Mouse (Mus musculus): Measurements from ENCODE around the gene Fggy. TPM values are rescaled to one million over a fixed set of nuclear protein-coding genes. Genes with fewer than 3 reads are reported as not detected.

Fggy gene
- total RNA-seq, 2 experiments from 2014 or later, result 9.0 to 15.5 TPM

DNA sequence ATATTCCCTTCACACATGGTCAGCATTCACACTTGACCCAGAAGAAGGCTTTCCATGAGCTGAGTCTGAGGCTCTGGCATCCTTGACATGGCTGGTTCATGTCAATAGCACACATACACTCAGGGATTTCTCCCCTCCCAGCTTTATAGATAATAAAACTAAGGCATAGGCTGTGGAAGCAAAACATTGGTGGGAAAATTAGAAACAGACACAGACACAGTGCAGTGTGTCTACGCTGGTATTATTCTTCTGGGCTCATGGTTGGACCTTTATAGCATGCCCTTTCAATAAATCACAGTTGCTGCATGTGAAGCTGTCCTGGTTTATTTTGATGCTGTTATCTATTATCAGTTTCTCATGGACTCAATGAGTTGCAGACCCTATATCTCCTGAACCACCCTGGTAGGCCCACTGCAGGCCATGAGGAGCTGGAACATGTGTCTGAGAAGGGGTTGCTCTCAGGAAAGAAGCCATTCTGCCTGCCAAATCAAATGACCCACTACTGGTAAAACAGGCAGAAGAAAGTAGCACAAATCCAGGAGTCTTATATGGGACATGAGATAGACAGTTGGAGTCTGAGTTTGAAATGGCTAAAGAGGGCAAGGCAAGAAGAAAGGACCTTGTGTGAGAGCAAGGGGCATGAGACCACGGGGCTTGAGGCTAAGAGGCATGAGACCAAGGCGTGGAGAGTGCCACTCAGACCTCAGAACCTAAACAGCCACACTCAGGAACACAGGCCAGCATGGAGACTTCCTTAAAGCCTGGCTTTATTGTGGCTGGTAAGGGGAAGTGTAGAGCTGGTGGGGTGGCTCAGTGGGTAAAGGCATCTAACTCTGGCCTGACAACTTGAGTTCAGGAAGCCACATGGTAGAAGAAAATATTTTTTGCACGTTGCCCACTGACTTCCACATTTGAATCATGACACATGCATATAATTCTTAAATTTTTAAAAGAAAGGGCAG, 327.2 kb downstream of the Fggy start:
- ATAC-seq (replicated peaks; ENCODE audit: poor library complexity, severe bottlenecking), result peak; percentile 83

DNA sequence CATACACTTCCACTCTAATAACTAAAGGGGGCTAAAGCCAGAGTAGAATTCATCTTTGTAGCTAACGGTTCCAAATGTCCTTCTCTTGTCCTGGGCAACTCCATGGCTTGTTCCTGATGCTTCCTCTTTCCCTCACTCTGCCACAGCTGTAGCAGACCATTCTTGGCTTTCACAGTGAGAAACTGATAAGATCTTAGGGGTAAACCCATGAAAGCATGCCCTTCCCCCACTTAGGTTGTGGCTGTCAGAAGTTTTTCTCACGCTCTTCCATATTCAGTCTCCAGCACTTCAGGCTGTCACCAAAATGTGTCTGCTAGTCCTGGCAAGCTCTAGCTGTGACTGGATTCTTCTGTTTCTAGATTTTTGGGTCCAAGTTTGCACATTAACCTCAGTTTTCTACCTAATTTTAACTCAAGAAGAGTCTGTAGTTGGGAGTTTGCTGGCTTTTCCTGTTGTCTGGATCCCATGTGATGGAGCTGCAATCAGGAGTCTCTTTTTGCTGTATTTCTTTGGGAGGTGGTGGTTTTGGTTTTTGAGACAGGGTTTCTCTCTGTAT, 338.0 kb downstream of the Fggy start:
- no peak for ATAC-seq (replicated peaks; ENCODE audit: poor library complexity, severe bottlenecking)

DNA sequence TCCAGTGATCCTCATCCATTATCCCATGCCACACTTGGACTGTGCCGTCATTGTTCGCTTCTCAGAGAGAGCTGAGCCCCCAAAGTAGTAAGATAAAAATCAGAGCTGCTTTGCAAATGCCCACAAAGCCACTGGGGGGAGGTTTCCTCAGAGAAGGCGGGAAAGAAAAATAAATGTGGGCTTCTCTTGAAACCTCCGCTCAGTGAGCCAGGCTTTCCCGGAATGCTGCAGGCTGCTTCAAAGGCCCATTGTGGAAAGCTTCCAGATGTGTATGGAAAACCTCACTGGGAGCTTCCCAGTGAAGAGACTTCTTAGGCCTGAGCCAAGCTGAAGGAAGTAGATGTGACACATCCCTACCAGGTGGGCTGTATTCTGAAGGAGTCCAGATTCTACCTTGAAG, 339.3 kb downstream of the Fggy start:
- no peak for ATAC-seq (replicated peaks; ENCODE audit: poor library complexity, severe bottlenecking)

DNA sequence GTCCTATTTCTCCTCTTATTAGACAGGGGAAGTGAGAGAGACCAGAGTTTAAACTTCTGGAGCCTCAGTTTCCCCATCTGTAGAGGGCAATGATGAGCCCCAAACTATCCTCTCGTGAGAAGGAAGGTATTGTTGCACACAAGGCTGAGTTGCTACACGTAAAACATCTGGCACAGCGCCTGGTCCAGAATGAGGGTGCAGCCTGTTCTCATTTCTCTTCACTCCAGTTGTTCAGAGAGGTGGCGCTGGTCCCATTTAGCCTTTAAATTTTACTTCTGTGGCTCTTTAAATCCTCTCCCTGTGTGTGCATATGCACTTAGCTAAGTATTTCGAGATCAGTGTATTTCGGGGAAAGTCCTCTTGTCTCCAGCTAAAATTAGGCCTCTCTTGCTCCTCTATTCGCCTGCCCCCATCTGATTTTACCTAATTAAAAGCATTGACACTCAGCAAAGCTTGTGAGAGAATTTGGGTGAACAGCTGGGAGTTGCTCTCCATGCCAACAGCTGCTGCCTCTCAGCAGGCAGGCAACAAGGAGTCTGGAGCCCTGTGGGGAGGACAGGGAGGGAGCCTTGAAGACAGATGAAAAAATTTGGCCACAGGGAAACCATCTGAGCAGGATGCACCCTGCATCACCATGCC, 340.0 kb downstream of the Fggy start:
- no peak for ATAC-seq (replicated peaks; ENCODE audit: poor library complexity, severe bottlenecking)

DNA sequence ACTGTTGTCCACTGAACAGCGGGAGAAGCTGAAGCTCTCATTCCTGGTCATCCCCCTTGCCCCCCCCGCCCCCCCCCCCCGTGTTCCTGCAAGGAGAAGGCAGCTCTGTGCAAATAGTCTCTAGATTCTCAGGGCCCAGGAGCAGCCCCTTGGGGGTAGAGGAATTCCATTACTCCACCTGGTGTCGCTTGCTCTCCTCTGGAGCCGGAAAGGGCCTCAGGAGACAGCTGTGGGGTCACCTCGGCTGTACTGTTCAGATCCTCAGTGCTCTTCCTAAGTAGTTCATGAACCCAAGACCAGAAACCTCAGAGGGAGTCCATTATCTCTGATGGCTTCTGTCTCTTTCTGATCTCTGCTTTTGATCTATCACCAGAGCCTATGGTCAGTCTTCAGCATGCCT, 341.4 kb downstream of the Fggy start:
- ATAC-seq (replicated peaks; ENCODE audit: poor library complexity, severe bottlenecking), result no peak

DNA sequence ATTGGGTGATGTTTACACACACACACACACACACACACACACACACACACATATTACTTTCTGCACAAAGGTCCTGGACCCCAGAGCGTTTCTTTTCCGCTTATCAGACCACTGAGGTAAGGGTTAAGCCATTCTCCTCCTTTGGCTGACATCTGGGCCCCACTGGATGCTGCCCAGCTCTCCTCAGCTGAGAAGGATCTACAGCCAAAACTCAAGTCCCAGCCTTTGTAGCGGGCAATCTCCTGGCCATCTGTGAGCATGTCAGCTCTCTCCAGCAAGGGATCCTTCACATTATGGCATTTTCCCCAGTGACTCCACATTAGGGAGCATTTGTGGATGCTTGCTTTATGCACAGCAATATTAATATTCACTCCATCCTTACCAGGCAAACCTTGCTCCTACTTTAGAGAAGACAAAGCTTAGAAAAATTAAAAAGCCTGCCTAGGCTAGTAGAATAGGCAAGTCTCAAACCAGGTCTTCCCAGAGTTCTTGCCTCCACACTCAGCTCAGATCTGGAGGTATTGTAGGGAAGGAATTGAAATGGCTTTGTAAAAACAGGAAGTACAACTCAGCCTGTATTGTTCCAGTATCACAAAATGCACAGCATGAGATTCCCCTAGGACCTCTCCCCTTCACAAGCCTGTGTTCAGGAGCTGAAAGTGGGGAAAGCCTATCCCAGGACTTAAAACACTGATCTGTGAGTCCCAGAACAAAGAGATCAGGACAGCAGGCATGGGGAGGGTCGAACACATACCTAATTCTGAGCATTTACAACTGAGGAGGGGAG, 342.8 kb downstream of the Fggy start:
- peak; percentile 37; the same call in 1 of the 2 replicates for ATAC-seq (replicated peaks; ENCODE audit: poor library complexity, severe bottlenecking)

DNA sequence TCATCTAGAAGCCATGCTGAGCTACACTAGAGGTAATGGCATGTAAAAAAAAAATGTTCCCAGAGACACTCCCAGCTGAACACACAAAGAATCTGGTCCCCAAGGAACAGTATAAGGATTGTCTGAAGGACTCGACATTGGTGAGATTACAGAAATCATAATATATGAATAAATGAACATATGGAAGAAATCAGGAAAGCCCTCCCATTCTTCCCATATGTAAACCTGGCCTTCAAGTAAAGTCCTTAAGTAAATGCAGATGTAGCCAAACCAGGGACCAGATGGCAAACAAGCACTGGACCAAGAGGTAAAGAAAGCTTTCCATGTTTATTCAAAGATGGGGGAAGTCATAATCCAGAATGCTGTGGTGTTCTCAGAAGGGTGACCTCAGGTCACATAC, 343.5 kb downstream of the Fggy start:
- no peak for ATAC-seq (replicated peaks; ENCODE audit: poor library complexity, severe bottlenecking)

DNA sequence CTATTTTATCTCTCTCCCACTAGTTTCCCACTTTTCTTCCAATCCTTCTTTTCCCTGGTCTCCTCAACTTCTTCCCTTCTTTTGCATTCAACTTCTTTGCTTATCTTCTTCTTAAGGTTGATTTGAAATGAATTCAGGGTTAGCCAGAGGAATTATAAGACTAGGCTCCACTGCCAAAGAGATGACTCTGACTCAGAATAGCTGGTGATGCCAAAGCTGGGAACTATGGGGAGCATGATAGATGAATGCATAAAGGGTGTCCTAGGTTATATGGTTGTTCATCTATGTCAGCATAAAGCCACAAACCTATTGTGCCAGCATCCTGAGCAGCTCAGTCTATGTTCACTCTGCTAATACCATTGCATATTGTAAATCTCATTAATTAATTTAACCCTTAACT, 348.8 kb downstream of the Fggy start:
- ATAC-seq (replicated peaks; ENCODE audit: poor library complexity, severe bottlenecking), result no peak

DNA sequence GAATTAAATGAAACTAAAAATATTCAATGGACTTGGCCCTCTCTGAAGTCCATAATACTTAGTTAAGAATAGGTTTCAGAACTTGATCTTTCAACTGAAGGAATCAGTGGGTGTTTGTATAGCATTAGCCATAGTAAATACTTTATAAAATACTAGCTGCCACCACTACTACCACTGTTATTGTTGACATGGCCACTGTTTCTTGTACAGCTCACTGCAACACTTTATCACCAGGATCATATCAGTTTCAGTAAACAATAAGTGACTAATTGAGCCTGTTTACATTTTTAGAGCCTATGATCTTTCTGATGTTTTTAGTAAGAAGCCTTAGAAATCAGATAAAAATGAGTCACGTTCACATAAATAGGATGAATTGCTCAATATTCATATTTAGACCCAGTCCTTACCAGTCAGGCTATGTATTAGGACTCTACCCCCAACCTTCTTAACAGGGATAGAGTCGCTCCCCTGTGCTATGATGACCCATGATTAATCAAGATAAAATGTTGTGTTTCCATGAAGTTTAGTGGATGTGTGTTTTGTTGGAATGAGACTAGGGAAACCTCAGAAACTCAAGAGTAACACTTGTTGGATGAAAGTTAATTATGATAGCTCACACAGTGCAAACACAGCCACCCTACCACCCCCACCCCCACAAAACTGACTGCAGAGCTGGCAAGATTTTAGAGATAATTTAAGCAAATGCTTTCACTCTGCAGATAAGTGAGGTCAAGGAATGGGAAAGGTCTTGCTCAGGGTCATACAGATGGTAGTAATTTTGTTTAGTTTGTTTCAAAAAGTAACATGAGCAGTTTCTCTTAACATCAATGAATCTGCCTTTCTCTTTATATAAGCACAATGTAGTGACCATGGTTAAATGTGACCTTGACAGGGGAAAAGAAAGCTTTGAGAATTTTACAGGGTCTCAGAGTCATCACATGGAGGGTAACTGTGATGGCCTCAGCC, 352.7 kb downstream of the Fggy start:
- ATAC-seq (replicated peaks; ENCODE audit: poor library complexity, severe bottlenecking), result no peak

DNA sequence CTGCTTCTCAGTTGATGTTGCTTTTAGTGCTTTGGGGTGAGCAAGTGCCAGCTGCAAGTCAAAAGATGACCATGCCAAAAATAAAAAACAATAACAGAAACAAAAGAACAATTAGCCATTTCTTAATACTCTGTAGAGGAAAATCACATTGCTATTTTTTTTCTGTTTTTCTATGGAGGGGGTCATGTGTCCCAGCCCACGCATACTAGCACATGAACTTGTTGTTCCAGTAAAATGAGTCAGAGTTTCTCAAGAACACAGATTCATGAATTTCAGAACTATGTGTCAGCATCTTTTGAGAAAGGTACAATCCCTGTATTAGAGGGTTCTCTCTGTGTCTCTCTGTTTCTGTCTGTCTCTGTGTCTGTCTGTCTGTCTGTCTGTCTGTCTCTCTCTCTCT, 355.7 kb downstream of the Fggy start:
- ATAC-seq (replicated peaks; ENCODE audit: poor library complexity, severe bottlenecking), result no peak

DNA sequence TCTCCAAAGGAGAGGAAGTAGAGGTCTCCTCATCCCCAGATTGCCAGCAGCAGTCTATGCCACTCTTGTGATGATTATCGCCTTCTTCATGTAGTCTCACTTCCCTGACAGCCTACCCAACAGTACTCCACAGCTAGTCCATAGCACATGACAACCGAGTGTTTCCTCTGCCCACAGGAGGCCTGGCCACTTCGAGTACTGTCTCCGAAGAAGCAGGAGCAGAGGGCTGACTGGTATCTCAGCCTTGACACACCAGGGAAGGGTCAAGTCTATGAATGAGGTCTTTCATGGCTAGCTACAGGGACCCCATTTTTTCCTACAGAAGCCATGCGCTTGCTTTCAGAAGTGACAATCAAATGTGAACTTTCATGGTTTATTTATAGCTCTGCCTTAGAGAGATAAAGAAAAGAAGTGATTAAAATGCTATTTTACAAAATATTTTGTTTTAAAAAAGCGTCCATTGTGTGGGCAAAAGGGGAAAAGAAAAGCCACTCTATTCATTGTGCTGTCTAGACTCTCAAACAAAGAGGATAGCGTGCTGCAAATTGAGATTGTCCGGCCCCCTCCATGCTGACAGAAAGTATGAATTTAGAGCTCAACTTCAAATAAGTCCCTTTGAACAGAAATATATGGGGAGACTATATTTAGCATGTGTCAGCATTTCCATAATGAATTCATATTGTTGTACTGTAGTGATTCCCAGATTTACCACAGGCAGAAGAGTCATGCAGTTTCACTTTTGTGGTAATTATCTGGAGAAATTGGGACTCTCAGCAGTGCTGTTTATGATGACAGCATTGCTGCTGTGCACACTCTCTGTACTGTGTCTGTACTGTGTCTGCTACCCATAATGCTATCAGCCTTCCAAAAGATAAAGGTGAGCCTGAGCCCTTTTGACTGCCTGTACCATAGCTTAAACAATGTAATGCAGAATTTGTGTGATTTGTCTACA, 358.6 kb downstream of the Fggy start:
- 0 out of 2 replicates have a peak, but pooled peaks have one; percentile 9 for ATAC-seq (replicated peaks; ENCODE audit: poor library complexity, severe bottlenecking)

DNA sequence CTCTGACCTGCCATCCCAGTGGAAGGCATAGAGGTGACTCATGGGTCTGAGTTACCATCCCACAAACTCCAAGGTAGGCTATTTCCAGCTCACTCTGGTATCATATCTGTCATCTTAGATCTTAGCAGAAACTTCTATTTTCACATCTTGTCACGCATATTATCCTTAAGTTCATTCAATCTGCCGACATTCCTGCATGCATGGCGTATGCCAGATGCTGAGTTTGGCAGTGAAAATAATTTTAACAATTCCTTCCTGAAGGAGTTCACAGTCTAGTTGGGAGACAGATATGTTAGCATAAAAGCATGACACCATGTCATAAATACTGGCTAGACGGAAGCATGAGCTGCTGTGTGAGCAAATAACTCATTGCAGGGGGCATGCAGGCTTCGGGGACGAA, 360.4 kb downstream of the Fggy start:
- no peak for ATAC-seq (replicated peaks; ENCODE audit: poor library complexity, severe bottlenecking)

DNA sequence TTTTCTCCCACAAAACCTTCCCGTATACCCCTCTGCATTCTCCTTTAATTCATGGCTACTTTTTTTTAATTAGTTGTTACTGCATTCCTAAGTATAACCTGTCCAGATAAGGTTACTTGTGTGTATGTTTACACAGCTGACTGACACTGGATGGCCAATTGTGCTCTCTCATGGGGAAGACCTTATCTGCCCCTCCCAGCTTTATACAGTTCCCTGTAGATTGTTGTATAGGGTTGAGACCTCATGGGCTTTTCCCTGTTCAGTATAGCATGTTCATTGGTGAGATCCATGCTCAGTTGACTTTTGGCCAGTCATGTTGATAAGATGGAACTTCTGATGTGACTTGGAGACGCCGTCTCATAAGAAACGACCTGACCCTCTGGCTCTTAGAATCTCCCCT, 363.1 kb downstream of the Fggy start:
- no peak for ATAC-seq (replicated peaks; ENCODE audit: poor library complexity, severe bottlenecking)

DNA sequence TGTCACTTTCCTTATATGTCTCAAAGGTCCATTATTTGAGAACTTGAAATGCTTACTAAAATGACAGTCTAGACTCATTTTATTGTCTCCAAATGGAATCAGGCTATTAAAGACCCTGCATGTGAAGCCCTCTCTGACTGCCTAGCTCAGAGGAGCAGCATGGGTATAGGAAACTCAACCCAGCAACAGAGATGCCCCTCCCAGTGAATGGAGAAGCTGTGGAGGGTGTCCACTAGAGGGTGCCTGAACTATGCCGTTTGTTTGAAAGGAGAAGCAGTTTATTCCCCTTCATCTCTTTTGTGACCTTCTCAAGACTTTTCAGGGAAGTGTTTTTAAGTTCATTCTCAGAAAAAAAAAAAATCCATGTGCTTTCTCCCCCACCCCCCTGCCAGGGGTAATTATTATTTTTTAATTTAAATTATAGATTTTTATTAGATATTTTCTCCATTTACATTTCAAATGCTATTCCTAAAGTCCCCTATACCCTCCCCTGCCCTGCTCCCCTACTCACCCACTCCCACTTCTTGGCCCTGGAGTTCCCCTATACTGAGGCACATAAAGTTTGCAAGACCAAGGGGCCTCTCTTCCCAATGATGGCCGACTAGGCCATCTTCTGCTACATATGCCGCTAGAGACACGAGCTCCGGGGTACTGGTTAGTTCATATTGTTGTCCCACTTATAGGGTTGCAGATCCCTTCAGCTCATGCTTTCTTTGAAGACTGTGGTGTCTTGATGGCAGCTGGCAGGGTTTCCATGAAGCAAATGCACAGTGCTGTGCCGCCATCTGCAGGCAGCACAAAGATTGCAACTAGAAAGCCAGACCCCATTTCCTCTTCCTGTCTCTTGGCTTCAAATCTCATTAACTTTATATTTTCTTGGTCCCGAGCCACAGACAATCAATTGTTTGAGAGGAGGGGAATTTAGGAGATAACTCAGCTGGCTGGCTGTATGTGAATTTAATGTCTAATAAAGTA, 367.2 kb downstream of the Fggy start:
- ATAC-seq (replicated peaks; ENCODE audit: poor library complexity, severe bottlenecking), result peak; percentile 97

DNA sequence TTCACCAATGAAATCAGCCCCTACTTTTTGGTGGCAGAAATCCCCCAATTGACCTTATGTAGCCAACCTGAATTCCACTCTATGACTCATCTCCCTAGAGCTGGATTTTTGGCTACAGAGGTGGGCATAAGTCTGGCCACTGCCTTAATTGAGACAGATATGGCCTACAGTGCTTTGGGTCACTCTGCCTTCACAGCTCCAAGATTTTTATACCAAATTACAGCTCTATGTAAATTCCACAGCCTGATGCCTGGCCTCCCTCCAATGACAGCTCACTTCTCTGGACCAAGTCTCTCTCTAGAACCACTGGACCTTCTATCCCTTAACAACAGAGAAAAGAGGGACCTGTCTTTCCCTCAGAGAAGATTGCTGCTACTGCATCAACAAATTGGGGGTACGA, 371.5 kb downstream of the Fggy start:
- ATAC-seq (replicated peaks; ENCODE audit: poor library complexity, severe bottlenecking), result no peak

DNA sequence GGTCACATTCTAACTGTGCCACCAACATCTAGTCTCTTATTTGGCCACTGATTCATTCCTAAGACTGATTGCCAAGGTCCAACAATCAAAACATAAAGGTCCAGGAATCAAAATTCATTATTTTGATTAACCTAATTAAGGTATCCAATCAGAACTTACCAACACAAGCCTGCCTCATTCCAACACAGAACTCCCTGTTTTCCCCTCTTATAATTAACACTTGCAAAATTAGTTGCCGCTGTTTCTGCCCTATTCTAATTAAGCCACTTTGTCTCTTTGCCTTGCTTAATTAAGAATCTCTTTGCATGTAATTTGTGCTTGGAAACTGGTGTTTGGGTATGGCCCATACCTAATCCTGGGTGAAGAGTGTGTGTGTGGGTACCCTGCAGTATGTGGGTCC, 372.6 kb downstream of the Fggy start:
- no peak for ATAC-seq (replicated peaks; ENCODE audit: poor library complexity, severe bottlenecking)

DNA sequence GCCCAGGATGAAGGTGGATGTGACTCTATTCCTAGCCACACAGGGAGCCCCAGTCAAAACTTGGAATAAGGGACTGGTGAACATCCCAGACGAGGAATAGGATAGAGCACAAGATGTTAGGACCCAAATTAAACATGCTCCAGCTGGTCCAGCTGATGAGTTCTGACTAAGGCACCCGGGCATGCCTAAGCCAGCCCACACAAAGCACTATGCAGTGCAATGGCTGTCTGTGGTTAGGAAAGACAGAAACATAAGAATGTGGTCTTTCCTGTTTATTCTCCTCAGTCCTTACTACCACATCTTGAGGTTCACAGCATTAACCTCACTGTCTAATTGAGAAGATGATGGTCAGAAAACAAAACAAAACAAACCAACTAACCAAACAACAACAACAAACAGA, 374.0 kb downstream of the Fggy start:
- ATAC-seq (replicated peaks; ENCODE audit: poor library complexity, severe bottlenecking), result no peak

Measured in granulocyte monocyte progenitor cell, adult 5-6 weeks (primary cell).